Mouse (Mus musculus): ENCODE data around the gene Skp1a.
"Not testable (repeated sequence)": the region's sequence is repeated elsewhere in the genome, so short reads cannot be mapped to it uniquely, and the experiment has no call there.

Skp1a gene

DNA sequence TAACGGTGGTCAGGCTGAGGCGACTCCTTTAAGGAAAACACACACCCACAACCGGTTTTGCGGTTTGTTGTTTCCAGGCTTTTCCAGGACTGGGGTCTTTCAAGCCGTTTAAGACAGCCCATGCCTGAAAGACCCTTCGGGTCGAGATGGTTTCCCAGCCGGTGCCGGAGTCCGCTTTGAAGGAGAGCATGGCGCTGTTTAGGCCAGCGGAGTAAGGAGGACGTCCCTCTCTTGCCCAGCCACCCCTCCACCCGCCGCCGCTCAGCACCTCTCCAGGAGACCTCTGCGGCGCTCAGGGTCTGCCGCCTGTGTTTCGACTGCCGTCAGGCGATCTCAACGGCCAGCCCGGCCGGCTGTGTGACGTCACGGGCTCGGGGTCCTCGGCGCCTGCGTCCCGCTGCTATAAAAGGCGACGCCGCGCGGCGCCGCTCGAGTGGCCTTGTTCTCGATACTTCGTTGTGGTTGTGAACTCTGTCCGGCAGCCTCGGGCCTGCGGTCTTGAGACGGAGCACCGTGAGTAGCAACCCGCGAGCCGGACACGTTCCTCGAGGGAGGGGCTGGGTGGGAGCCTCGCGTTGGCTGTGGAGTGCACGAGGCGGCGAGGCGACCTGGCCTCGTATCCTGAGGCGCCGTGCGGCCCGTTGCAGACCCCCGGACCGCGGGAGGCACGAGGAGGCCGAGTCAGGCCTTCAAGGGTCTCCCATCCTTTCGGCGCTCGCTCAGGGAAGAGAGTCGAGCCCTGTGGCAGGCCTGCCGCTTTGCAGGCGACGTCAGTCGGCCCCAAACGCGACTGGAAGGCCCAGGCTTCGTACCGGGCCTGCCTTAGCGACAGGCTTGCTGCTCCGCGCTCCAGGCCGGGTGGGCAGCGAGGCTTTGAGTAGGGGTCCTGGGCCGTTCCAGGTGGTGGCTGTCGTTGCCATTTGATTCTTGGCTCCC lies at the start of gene Skp1a:
TSS of gene Skp1a (plus strand) at position 390 of the 936 bp plus-strand sequence.
- DNase-seq, result peak; percentile 90

DNA sequence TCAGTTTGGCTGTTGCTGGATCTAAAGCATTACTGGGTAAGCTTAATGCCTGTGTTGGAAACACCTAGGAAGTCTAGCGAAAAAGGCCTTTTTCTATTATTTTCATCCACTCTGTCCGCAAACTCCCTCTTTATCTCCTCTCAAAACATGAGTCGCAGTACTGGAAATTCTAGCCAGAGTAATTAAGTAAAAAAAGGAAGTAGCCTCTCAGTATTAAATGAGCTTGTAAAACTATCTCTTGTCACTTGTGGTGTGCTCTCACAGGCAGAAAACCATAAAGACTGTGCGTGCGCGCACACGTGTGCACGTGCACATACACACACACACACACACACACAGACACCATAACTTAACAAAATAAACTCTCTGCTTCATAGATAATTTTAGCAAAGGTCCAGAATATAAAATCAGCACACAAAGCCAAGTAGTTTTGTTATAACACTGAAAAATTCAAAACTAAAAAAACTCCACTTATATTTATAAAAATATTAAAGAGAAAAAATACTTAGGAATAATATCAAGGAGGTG lies 35.2 kb upstream of the Skp1a start:
- DNase-seq, result not testable (repeated sequence)

DNA sequence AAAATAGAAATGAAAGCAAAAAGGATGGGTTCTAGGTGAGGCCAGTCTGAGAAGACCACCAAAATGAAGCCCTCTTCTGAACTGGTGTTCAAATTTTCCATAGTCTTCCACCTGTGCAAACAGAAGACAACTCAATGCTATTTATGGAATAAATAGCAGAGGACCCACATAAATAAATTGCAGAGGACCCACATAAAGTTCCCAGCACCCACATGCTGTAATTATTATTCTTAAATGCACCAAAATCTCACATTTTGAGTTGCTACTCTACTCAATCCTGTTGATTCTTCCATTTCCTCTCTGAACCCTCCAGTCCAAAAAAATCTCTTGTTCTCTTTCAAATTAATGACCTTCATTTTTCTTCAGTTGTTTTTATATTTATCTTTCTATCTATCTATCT lies 17.9 kb upstream of the Skp1a start, which contains the start of gene Olfr1371:
TSS of gene Olfr1371 (minus strand) at position 101 of the 400 bp plus-strand sequence.
- DNase-seq, result no peak

DNA sequence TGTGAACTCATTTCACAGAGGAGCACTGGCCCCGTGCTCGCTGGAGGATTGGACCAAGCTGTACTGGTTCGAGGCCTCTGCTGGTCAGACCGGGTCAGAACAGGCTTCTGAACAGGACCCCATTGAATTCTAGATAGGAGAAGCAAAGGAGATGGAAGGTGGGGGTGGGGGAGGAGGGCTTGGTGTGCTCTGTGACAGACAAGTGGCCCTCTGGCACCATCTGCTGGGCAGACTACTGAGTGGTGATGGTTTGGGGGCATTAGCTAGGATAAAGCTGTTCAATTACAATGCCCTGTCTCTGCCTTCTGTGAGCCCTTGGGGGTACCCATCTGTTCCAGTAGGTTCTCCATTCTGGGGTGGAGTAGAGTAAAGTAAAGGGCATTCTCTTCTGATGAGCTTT lies 11.5 kb upstream of the Skp1a start:
- DNase-seq, result peak; percentile 36

DNA sequence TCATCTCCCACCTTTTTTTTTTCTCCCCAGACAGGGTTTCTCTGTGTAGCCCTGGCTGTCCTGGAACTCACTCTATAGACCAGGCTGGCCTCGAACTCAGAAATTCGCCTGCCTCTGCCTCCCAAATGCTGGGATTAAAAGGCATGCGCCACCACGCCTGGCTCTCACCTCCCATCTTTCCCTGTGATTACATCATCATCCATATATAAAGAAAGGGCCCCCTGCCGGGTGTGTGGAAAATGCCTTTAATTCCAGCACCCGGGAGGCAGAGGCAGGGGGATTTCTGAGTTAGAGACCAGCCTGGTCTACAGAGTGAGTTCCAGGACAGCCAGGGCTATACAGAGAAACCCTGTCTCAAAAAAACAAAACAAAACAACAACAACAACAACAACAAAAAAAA lies 9.9 kb upstream of the Skp1a start:
- DNase-seq, result not testable (repeated sequence)

DNA sequence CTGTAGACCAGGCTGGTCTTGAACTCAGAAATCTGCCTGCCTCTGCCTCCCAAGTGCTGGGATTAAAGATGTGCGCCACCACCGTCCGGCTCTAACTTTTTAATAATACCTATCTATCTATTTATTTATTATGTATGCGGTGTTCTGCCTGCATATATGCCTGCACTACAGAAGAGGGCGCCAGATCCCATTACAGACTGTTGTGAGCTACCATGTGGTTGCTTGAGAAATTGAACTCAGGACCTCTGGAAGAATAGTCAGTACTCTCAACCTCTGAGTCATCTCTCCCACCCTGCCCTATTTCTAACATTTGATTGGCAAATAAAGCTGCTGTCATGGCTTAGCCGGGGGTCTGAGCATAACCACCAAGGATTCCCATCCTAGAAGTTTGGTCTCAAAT lies 8.9 kb upstream of the Skp1a start:
- DNase-seq, result no peak

DNA sequence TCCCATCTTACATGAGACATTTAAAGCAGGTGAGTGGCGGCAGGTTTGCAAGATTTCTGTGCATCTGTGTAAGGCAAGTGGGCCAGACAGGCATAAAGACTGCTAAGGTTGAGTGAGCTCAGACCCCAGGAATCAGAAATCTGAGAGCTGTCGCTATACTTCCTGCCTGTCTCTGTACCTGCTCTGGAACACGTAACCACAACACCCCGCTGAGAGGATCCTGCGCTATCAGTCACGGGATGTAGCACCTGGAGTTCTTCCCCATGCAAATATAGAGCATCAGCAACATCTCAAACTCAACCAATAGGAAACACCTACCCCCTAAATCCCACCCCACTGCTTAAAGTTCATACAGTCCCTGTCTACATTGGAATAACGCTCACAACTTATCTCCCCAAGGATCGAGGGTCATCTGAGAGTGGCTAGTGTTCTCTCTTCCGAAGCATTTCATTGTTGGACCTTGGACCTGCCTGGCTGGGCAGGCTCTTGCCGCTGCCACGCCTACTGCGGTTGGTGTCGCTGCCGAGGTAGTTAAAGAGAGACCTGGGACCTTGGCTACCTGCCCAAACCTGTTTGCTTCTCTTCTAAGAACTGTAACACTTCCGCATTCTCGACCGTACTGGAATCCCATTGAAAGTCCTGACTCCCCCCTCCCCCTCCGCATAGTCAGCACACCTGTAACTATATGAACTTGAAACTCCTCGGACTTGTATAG lies 7.7 kb upstream of the Skp1a start:
- DNase-seq, result no peak

DNA sequence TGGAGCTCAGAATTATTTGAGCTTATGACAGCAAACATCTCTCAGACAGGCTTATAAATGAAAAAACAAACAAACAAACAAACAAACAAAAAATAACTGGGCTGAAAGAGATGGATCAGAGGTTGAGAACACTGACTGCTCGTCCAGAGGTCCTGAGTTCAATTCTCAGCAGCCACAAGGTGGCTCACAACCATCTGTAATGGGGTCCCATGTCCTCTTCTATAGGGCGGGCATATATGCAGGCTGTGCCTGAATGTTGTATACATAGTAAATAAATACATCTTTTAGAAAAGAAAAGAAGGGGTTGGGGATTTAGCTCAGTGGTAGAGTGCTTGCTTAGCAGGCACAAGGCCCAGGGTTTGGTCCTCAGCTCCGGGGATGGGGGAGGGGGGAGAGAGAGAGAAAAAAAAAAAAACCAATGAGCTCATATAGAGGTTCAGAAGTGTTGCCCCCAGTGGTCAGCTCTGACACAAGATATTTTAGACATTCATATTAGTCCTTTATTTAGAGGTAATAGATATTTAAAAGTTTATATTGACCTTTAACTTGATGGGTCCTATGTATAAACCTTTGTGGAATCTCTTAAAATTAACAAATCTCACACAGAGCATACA lies 5.7 kb upstream of the Skp1a start:
- no peak for DNase-seq

DNA sequence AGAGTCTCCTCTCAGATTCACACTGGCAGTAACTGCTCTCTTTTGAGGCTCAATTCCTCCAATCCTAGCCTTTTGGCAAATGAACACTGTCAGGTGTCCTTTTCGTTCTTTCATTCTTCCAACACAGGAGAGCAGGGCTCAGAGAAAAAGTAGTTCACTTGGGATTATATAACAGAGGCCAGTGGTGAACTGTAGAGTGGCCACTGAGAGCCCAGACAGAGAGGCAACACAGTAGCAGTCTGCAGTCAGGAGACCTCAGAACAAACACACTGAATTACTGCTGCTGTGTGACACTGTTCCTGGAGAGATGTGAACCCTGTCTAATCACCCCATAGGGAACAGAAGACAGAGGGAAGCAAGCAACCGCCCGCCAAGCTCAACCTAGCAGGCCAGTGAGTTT lies 4.7 kb upstream of the Skp1a start:
- DNase-seq, result no peak

DNA sequence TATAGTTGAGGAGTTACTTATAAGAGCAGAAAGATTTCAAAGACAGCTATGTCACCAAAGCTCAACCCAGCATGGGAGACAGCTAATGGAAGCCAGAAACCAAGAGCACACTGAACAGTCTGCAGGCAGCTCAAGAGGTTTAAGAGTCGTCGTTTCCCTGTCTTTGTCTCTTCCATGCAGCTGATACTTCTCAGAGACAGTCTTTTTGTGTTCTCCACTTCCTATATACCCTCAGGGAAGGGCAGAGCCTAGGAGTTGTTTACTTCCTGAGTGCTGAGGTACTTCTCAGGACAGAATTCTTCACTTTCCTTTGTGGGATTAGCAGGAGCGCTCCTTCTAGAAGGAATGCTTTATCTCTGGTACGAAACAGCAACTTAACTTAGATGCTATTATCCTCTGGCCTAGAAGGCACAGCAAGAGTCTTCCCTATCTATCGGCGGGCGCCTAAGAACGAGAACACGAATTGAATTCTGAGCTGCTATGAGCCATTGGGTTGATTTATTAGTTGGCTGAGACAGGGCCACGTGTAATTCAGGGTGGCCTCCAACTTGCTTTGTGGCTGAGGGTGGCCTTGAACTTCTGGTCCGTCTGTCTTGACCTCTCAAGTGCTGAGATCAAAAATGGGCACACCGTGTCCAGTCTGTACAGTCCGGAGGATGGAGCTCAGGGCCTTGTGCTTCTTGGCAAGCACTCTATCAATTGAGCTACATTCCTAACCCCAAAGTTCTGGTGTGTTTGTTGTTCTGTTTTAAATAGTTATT lies 4.1 kb upstream of the Skp1a start:
- no peak for DNase-seq

DNA sequence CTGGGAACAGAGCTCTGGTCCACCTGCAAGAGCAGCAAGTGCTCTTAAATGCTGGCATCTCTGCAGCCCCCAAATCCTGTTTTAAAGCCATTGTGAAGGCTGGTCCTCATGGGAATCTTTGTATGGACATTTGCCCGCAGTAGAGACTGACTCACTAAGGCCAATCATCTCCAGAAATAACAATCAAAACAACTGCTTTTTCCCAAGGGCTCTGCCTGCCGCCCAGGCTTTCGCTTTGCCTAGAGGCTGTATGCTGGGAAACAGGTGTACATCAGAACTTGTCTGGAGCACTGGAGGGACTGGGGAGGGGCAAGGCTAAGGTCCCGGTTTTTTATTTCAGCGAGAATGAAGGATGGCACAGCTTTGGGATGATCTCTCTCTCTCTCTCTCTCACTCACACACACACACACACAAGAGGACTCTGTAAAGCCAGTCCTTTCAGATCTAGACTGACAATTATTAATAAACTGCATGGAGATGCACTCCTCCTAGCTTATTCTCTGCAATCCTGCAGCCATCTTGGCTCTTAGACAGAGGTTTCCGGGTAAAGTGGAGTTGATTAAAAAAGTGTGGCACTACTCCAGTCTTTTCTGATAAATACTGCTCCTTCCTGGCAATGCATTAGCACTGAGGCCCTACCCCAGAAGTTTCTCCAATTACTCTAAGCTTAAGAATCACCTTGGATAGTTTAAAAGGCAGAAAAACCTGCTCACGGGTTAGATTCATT lies 2.9 kb upstream of the Skp1a start:
- no peak for DNase-seq

DNA sequence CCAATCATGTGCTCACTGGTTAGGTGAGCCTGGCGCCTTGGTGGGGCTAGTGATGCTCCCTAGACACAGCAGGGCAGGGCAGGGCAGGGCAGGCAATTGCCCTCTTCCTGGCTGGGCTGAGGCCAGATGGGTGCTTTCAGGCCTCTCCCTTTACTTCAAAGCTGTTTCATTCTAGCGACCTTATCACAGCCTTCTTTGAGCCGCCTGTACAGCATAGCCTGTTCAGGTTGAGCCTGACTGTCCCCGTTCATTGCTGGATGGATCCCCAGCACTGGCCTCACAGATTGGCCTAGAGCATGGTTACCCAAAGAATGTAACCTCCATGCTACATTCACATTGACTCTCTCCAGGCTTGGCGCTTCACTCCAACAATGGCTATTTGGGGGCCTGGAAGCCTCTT lies 1.1 kb upstream of the Skp1a start:
- DNase-seq, result no peak

DNA sequence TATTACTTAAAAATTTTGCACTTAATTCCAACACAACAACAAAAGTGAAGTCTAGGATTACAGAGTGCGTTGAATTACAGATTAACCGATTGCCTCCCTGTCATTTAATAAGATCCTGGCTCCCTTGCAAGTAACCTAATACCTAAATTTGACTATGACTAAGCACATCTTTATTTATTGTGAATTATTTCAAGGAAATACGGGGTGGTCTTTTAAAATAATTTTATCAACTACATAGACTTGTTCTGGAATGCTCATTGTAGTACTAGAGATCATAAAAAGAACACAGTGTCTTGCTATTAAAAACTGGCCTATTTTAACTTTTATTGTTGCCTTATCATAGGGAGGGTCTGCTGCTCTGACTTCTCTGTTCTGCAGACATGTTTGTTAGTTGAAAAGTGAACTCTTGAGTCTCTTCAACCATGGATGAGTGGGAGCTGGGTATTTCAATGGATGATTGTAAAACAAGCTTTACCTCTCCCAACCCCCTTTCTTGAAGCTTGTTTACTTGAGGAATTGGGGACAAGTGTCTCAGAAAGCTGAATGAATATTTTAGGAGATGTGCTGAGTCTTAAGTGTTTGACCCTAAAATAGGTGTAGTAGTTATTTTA lies 1.4 kb downstream of the Skp1a start:
- DNase-seq, result no peak

DNA sequence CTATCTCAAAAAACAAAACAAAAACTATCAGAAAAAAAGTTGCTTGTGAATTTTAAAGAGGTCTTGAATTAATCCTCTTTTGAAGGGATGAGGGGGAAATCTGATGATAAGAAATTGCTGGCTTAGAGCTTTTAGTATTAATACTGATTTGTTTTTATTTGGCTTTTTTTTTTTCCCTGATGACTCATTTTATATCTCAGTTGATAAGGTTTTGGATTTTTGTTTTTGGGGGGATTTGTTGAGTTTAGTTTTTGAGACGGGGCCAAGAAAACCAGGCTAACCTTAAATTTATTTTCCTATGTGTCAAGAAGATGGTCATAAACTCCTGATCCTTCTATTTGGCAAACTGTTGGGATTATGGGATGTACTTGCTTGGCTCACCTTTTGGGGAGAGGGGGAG lies 2.1 kb downstream of the Skp1a start:
- DNase-seq, result no peak

DNA sequence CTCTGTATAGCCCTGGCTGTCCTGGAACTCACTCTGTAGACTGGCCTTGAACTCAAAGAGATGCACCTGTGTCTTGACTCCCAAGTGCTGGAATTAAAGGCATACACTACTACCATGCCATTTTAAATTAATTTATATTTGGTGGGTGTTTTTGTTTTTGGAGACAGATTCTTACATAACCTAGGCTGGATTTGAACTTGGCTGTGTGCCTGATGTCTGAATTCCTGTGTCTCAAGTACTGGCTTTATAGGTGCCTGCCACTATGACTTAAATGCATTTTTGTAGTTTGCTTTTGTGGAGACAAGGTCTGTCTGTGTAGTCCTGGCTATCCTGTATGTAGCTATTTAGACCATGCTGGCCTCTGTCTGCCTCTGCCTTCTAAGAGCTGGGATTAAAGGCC lies 2.7 kb downstream of the Skp1a start:
- no peak for DNase-seq

DNA sequence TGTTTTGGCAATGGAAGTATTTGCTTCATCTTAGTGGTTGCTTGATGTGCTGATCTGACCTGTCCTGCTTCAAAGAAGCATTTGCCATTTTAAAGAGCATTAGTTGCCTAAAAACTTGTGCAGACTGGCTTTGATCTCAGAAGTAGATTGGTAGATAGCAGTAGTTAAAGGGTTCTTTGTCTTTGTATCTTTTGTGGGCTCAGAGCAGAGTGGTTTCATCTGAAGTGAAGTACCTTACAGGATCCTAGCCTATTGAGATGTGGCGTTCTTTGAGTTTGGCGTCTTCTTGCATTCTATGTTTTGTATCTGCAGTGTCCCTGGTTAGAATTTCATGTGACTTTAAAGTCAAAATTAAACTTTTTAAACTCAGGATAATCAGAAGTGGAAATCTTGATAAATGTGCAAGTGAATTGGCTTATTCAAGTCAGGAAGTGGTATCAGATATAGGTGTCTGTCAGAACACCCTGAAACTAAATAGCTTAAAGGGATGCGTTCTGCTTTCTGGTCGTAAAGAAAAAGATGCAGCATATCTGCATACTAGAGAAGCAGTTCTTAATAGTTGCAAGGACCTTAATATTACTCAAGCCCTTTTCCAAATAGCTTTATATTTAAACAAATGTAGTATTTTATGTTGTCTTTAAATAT lies 9.2 kb downstream of the Skp1a start:
- no peak for DNase-seq

DNA sequence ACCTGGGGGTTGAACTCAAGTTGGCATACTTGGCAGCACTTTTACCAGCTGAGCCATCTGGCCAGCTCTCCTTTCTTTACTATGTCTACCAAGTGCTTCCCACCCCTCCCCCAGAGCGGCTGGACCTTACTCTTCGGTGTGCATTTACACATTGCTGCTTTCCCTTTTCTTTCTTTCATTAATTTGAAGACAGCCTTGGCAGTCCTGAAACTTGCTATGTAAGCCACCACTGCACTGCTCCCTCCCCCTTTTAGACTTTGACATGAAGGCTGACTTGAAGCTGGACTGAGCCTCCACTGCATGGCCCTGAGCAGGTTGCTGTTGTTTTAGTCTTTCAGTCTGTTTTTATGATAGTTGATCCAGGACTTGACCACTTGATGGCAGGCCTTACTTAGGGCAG lies 17.7 kb downstream of the Skp1a start:
- DNase-seq, result no peak

DNA sequence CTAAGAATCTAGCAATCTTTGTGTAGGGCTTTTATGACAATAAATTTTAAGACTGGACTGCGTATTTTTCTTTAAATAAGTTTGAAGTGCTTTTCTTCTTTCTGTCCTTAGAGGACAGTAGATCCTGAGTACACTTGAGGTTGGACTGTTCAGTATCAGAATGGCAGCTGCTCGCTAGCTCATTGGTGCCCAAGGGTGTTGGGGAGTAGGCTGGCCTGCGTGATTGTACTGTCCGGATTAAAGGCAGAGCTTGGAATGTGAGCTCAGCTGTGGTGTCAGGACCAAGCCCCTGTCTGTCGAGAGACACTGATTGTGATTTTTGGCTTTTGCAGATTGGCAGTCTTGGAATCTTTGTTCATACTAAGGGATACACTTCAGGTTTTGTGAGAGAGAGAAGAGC lies 20.0 kb downstream of the Skp1a start:
- no peak for DNase-seq

DNA sequence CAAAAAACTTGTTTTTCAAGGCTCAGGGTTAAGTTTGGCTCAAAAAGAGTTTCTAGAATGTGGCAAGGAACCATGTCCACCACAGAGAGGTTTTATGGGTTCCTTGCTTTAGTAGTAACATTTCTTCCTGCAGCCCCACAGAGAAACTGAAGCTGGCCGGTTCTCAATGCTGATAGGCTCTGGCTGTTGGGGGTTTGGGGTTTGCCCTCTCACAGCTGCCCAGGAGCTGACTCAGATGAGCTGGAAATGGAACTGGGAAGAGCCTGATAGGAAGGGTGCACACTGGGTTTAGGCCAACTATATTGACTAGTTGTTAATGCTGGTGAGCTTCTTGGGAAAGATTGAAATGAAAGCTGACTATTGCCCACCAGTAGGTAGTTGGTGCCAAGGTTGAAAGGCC lies 20.9 kb downstream of the Skp1a start:
- no peak for DNase-seq

DNA sequence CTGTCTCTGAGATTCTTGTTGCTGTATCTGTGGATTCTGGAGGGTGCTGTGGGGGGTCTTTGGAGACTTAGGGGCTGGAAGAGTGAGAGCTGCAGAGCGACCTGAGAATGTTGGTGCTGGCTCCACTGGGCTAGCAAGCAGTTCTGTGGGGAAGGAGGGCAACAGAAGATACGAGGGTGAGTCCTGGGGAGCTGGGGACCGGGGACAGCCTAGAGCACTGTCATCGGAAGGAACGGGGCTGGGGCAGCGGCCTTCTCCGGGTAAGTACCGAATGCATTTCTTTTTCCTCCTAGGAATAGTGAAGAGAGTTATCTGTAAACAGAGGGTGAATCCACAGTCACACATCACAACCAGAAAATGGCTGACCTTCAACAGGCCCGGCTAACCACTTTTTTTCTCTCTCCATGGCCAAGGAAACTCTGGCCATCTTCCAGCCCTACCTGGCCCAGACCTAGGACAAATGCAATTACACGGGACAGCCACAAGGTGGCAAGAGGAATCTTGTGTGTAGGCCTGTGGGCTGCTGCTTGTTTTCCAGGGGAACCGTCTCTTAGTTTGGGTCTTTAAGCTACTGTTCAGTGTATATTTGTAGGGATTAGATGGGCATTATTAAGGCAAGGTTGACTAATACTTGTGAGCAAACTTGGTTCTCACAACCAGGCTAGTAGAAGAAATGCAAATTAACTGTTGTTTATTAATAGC lies 22.0 kb downstream of the Skp1a start:
- peak; percentile 76 for DNase-seq

Measured in cerebellum, adult 11 months (tissue).